Mouse (Mus musculus): ENCODE data around the gene Casp6.

DNA sequence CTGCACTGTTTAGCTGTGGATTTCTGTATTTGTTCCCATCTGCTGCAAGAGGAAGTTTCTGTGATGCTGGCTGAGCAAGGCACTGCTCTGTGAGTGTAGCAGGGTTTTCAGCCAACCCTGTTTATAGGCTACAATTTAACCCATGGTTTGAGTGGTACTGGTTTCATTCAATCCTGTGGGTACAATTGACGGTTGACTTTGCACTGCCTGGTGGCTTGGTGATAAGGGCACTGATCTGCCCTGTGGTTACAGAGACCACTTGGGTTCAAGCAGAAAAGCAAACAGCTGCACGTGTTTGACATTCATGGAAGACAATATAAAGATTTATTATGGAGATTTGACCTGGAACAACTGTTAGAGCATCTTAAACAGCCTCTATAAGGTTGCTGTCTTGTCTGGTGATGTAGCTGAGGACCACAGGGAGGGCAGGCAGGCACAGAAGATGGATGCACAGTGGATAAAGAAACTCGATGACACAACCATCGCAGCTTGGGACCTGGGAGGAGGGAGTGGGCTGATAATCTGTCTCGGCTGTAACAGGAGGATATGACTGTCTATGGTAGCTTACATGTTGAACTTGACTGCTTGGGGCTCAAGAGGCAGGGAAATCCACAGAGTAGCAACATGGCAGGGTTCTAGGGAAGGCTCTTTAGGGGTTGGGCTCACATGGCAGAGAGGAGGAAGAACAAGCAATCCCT lies 45.1 kb downstream of the Casp6 start:
- TF ChIP-seq POLR2A (IDR thresholded peaks at IDR 0.05; ENCODE audit: extremely low read depth, insufficient read depth, low read length) (no peak), CTCF (IDR thresholded peaks at IDR 0.05; ENCODE audit: low read depth, low read length) (no peak)

Data from liver, adult 2 months (tissue).